Mouse (Mus musculus) B cell, adult 2 months (primary cell): ENCODE data around the gene Mcpt9.
"Not testable (repeated sequence)": the region's sequence is repeated elsewhere in the genome, so short reads cannot be mapped to it uniquely, and the experiment has no call there.

Source experiments
- DNase-seq, 2 experiments: peaks; one replicate each; pipeline ENCODE4 v3.0.0; 2022

Mcpt9 gene

DNA sequence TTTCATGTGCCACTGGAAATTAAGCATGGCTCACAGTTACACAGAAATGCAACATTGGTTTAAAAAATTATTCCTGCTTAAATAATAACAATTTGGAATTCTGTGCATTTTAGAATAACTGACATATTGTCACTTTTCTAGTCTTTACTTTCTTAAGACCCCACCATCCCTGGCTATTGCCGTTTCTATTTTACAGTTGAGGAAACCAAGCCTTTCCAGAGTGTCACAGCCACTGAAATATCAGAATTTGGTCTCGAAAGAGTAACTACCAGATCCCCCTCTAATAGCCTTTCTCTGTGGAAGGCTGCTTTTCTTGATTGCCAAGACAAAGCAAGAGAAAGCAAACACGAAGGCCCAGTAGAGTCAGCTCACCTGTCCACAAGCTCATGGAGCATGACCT, at the start of gene Mcpt9:
Mcpt9 (minus strand) TSS at position 101 of the 400 bp plus-strand sequence.
- not testable (repeated sequence) for DNase-seq

- not testable (repeated sequence) for DNase-seq
Observed at GRCm38 (mm10) chr14:56062213-56062612, 31.9 kb upstream of the Mcpt9 start, which contains the start of gene Mcpt4. Mcpt4 (minus strand) TSS chr14:56062313.

- no peak for DNase-seq
Observed at GRCm38 (mm10) chr14:56057722-56058121, 27.4 kb upstream of the Mcpt9 start.

- no peak for DNase-seq
Observed at GRCm38 (mm10) chr14:56055408-56055807, 25.1 kb upstream of the Mcpt9 start.

DNA sequence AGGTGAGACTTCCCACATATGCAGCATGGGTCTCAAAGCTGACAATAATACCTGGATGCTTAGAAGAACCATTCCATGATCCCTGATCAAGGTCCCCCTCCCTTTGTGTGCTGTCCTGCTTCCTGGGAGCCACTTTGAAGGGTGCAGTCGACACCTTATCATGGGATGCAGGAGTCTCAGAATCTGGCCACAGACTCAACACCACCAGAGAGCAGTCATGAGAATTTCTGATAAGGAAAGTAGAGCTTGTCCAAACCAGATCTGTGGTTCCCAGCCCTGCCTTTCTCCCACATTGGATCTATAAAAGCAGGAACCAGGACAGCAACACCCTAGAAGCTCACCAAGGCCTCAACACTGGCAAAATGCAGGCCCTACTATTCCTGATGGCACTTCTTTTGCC, 11.5 kb upstream of the Mcpt9 start, which contains the start of gene Mcpt2:
Mcpt2 (plus strand) TSS at position 250 of the 400 bp plus-strand sequence.
- not testable (repeated sequence) for DNase-seq

DNA sequence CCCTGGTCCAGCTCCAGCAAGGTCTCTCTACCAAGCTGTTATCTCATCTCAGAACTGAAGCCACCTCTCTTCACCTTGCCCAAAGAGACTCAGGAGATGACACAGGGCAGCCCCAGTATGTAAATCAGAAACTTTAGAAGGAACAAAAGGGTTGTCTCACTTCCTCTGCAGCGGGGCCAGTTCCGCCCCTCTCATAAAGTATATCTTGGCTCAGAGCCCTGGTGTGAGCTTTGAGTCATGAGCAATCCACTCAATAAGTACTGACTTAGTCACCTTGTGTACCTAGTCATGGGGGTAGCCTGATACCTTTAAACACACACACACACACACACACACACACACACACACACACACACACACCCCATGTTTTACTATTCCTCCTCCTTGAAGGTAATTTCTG, 4.1 kb upstream of the Mcpt9 start:
- no peak for DNase-seq

DNA sequence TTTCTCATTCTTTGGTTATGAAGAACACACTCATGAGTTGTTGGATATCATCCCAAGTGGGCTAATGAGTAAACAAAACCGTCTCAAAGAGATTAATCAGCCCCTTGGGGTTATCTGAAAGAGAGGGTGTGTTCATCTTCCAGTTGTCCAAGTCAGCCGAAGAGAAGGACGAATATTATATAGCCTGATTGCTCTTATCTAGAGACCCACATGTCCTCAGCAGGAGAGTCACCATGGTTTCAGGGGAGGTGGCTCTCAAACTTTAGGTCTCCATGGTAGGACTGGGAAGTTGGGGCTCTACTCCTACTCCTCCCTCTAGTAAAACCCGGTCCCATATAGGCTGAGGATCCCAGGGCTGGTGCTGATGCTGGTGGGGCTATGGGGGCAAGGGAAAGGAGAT, 9.0 kb downstream of the Mcpt9 start:
- DNase-seq, result not testable (repeated sequence)

DNA sequence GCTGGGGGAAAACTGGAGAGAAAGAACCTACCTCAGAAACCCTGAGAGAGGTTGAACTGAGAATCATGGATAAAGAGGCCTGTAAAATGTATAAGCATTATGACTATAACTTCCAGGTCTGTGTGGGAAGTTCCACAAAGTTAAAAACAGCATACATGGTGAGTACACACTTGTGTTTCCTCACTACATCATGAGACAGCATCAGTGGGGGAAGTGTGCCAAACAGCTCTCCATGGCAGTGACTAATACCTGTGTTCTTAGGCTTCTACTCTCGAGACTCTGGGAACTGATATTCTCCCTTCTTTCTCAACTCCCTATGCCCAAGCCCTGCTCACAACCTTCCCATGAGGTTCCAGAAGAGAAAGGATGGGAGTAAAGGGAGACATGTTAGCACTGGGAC, 10.8 kb downstream of the Mcpt9 start:
- DNase-seq, result no peak

DNA sequence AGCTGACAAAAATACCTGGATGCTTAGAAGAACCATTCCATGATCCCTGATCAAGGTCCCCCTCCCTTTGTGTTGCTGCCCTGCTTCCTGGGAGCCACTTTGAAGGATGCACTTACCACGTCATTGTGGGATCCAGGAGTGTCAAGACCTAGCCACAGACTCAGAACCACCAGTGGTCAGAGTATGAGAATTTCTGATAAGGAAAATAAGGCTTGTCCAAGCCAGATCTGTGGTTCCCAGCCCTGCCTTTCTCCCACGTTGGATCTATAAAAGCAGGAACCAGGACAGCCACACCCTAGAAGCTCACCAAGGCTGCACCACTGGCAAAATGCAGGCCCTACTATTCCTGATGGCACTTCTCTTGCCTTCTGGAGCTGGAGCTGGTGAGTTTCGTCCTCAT, 12.6 kb downstream of the Mcpt9 start, which contains the start of gene Mcpt1:
Mcpt1 (plus strand) TSS at position 301 of the 400 bp plus-strand sequence.
- not testable (repeated sequence) for DNase-seq

DNA sequence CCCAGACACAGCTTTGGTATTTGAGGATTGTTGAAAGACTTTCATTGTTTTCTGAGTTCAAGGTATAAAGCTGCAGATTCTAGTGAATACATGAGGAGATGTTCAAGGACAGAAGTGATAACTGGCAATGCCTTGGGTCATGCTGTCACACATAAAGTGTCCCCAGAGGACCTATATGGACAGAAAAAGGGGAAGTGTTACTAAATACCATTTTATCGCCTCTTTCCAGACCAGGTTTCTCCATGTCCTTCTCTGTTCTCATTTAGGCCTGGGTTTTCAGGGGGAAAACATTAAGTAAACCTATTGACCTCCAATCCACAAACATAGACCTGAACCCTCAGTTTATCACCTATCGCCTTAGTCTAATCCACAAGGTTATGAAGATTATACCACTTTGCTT, 16.4 kb downstream of the Mcpt9 start:
- no peak for DNase-seq

- no peak for DNase-seq
Observed at GRCm38 (mm10) chr14:56013147-56013546, 17.1 kb downstream of the Mcpt9 start.

DNA sequence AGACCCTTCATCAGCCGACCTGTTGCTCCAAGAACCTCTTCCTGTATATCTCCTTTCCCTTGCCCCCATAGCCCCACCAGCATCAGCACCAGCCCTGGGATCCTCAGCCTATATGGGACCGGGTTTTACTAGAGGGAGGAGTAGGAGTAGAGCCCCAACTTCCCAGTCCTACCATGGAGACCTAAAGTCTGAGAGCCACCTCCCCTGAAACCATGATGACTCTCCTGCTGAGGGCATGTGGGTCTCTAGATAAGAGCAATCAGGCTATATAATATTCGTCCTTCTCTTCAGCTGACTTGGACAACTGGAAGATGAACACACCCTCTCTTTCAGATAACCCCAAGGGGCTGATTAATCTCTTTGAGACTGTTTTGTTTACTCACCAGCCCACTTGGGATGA, 42.8 kb downstream of the Mcpt9 start:
- DNase-seq, result not testable (repeated sequence)
